ENCODE assay signal across 14 mouse cellular contexts in genomic region chrX:99632211-99632775, GRCm38 (mm10).
DNase-seq lines count a peak whose midpoint lies in the region; ATAC-seq and TF ChIP-seq lines count a peak whose summit lies in the region.
"Had no signal": no experiment of that assay in that cellular context is flagged by ENCODE, and none has a peak within 500 bp of the region (broad histone marks: within the 10 kb centered on the region; RNA-seq: fewer than 3 reads in every experiment).

No protein-coding gene starts in this region.

- TF ChIP-seq CTCF in forebrain, postnatal 0 days (IDR thresholded peaks at IDR 0.05; ENCODE audit: low read depth), result no peak

- no peaks in the 10 kb centered on the region for H3K9me3 ChIP-seq in forebrain, embryonic 14.5 days (replicated peaks; ENCODE audit: control insufficient read depth, low read length)
- H3K9me3 ChIP-seq in forebrain, postnatal 0 days (ENCODE audit: low read length), result no peaks in the 10 kb centered on the region
- H3K9me3 ChIP-seq: forebrain, embryonic 10.5 days had no signal

- ATAC-seq in forebrain, embryonic 14.5 days, result no peak
- no peak for ATAC-seq in forebrain, postnatal 0 days

- no peaks in the 10 kb centered on the region for H3K27me3 ChIP-seq in forebrain, embryonic 14.5 days (replicated peaks; ENCODE audit: control insufficient read depth, insufficient read depth, low read length)
- H3K27me3 ChIP-seq in forebrain, postnatal 0 days (ENCODE audit: insufficient read depth, low read length), result no peaks in the 10 kb centered on the region

- H3K9ac ChIP-seq in forebrain, embryonic 14.5 days (ENCODE audit: low read length), result no peak overlapping the region
- no peak overlapping the region for H3K9ac ChIP-seq in forebrain, postnatal 0 days
- H3K9ac ChIP-seq: lung, embryonic 14.5 days had no signal

- WGBS in forebrain, embryonic 14.5 days, result 37% methylated on average over 2 of the region's 2 CpGs
- WGBS in forebrain, postnatal 0 days, result 28% methylated on average over 2 of the region's 2 CpGs

- no peak overlapping the region for H3K4me3 ChIP-seq in forebrain, embryonic 14.5 days (ENCODE audit: low read depth, low read length)
- H3K4me3 ChIP-seq in forebrain, postnatal 0 days (ENCODE audit: low read depth, low read length), result no peak overlapping the region
- H3K4me3 ChIP-seq: forebrain, embryonic 10.5 days had no signal

- peak; percentile 52 for DNase-seq in forebrain, embryonic 14.5 days (ENCODE audit: low spot score)
- DNase-seq in forebrain, postnatal 0 days, result no peak
- peak; percentile 12 for DNase-seq in ovary, postnatal 36 days (ENCODE audit: low spot score)
- no peak for DNase-seq in ovary, postnatal 10 days (ENCODE audit: low spot score)
- DNase-seq in kidney, postnatal 14 days, result peak; percentile 63
- DNase-seq in MN1 (ENCODE audit: low spot score), result no peak
- no peak for DNase-seq in cerebellum, adult 8-10 months
- DNase-seq in gastrocnemius, adult 8-10 months (ENCODE audit: low spot score in 2 of 2), result no peak
- DNase-seq: heart, adult 11 months; lung, embryonic 14.5 days; spleen, adult 18-20 months; thymus, postnatal 4 days had no signal

- H3K27ac ChIP-seq in forebrain, embryonic 14.5 days (ENCODE audit: low read depth, low read length), result no peak overlapping the region
- no peak overlapping the region for H3K27ac ChIP-seq in forebrain, postnatal 0 days (ENCODE audit: low read depth, low read length)
- H3K27ac ChIP-seq: forebrain, embryonic 10.5 days; stomach, postnatal 0 days had no signal

- H3K4me1 ChIP-seq in forebrain, embryonic 14.5 days (ENCODE audit: control insufficient read depth, insufficient read depth, low read length), result no peaks in the 10 kb centered on the region
- H3K4me1 ChIP-seq in forebrain, postnatal 0 days (ENCODE audit: insufficient read depth), result no peaks in the 10 kb centered on the region
- H3K4me1 ChIP-seq: forebrain, embryonic 10.5 days had no signal

- H3K4me2 ChIP-seq in forebrain, embryonic 14.5 days (ENCODE audit: low read length), result no peak overlapping the region
- H3K4me2 ChIP-seq in forebrain, postnatal 0 days (ENCODE audit: low read depth), result no peak overlapping the region
- H3K4me2 ChIP-seq: lung, embryonic 14.5 days had no signal

- no peaks in the 10 kb centered on the region for H3K36me3 ChIP-seq in forebrain, embryonic 14.5 days (ENCODE audit: control insufficient read depth, insufficient read depth, low read length)
- H3K36me3 ChIP-seq in forebrain, postnatal 0 days (ENCODE audit: insufficient read depth), result no peaks in the 10 kb centered on the region
- H3K36me3 ChIP-seq: forebrain, embryonic 10.5 days had no signal

Comparison
In these comparisons a context has a peak if more than half of its experiments do, and no peak if none do; other contexts are left out.
1. DNase-seq: peak in forebrain, embryonic 14.5 days (single experiment), ovary, postnatal 36 days (single experiment) and kidney, postnatal 14 days (single experiment); none in forebrain, postnatal 0 days (single experiment), ovary, postnatal 10 days (single experiment), MN1 (single experiment), cerebellum, adult 8-10 months (single experiment) and gastrocnemius, adult 8-10 months (0 of 2).